Mouse (Mus musculus) limb, embryonic 13.5 days (tissue): ENCODE results near the gene Rsph3b. TPM values are rescaled to one million over a fixed set of nuclear protein-coding genes. Genes with fewer than 3 reads are reported as not detected.
"Not testable (repeated sequence)": the region's sequence is repeated elsewhere in the genome, so short reads cannot be mapped to it uniquely, and the experiment has no call there.

Experiments used
- ATAC-seq: fragments of 200-750 bp; cut with Nextera tagmentation; 2 replicates; pipeline ENCODE4 v1.8.0; 2017; ENCODE audit warnings: low read depth, moderate number of reproducible peaks, moderate TSS enrichment; ENCODE audit not compliant: low FRiP score
- H3K27ac ChIP-seq: fragments of 300-500 bp; sonication (generic); 2 replicates; pipeline ENCODE4 v1.5.1; 2015; ENCODE audit warnings: inconsistent platforms, mild to moderate bottlenecking, moderate library complexity
- H3K27me3 ChIP-seq: fragments of 300-500 bp; sonication (generic); 2 replicates; pipeline ENCODE4 v1.6.1; 2015; ENCODE audit warnings: mild to moderate bottlenecking, inconsistent platforms
- H3K36me3 ChIP-seq: fragments of 300-500 bp; sonication (generic); 2 replicates; pipeline ENCODE4 v1.6.1; 2015; ENCODE audit warnings: inconsistent platforms, mild to moderate bottlenecking, moderate library complexity
- H3K4me1 ChIP-seq: fragments of 300-500 bp; sonication (generic); 2 replicates; pipeline ENCODE4 v1.6.1; 2015; ENCODE audit warnings: inconsistent platforms
- H3K4me2 ChIP-seq: fragments of 300-500 bp; sonication (generic); replicated peaks from 2 replicates; pipeline ENCODE4 v1.6.1; 2015; ENCODE audit warnings: inconsistent platforms, mild to moderate bottlenecking, moderate library complexity
- H3K4me3 ChIP-seq: fragments of 300-500 bp; sonication (generic); 2 replicates; pipeline ENCODE4 v1.5.1; 2015; ENCODE audit warnings: moderate library complexity, mild to moderate bottlenecking, inconsistent platforms
- H3K9ac ChIP-seq: fragments of 300-500 bp; sonication (generic); 2 replicates; pipeline ENCODE4 v1.6.1; 2015; ENCODE audit warnings: mild to moderate bottlenecking, inconsistent platforms
- H3K9me3 ChIP-seq: fragments of 300-500 bp; sonication (generic); 2 replicates; pipeline ENCODE4 v1.6.1; 2016; ENCODE audit warnings: inconsistent platforms
- WGBS: fragments of 180-500 bp; shearing (Covaris S2); methylation state at CpG from one replicate; pipeline ENCODE4 v1.1.7; 2015; 5-methylcytosine and 5-hydroxymethylcytosine counted together
- polyA plus RNA-seq: library from polyadenylated mRNA; unstranded; fragments of >200 nt; fragmentation: Nextera tagmentation; extraction: Ambion mirVana; gene quantifications from 2 replicates; pipeline ENCODE4 v1.2.1, GENCODE M21; 2015

Rsph3b gene
- polyA plus RNA-seq, 1 experiment from 2014 or later: 42.9 TPM

DNA sequence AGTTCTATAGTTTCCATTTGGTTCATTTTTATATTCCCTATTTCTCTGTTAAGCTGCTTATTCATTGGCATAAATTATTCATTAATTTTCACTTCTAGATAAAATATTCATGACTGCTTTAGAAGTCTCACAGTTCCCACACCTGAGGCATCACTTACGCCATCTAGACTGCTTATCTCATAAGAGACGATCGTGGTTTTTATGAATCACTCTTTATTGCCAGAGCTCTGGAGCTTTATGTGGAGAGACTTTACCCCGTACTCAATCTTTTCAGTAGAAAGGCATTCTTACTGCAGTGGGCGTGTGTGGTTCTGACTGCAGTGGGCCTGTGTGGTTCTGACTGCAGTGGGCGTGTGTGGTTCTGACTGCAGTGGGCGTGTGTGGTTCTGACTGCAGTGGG, 16.9 kb downstream of the Rsph3b start:
- not testable (repeated sequence) for ATAC-seq, H3K27me3 ChIP-seq, H3K27ac ChIP-seq, H3K9ac ChIP-seq, H3K4me3 ChIP-seq, H3K9me3 ChIP-seq, H3K36me3 ChIP-seq, H3K4me2 ChIP-seq, H3K4me1 ChIP-seq
- 94% methylated on average over 7 of the region's 7 CpGs for WGBS

DNA sequence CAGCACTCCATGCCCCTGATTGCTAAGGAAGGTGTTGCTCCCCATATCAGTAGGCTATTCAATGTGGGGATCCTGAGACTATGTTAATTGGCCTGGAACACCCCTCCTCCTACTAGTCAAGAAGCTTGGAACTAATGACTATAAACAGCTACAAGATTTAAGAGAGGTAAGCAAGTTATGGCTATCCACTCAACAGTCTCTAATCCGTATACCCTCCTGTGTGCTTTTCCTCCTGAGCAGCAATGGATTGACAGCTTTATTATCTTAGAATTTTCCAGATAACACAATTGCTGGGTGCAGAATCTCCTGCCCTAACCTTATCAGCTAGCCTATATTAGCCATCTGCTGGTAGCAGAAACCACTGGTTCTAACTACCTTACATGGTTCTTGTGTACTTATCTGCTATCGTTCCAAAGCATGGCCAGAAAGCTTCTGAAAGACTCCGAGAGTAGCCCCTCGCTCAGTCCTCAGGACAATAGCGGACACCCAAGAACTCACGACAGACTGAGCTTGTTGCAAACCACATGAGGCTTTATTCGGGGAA, 28.1 kb downstream of the Rsph3b start:
- not testable (repeated sequence) for H3K4me1 ChIP-seq, ATAC-seq, H3K4me2 ChIP-seq, H3K27ac ChIP-seq, H3K9ac ChIP-seq, H3K27me3 ChIP-seq, H3K4me3 ChIP-seq, H3K9me3 ChIP-seq, H3K36me3 ChIP-seq
- 89% methylated on average over 7 of the region's 7 CpGs for WGBS

DNA sequence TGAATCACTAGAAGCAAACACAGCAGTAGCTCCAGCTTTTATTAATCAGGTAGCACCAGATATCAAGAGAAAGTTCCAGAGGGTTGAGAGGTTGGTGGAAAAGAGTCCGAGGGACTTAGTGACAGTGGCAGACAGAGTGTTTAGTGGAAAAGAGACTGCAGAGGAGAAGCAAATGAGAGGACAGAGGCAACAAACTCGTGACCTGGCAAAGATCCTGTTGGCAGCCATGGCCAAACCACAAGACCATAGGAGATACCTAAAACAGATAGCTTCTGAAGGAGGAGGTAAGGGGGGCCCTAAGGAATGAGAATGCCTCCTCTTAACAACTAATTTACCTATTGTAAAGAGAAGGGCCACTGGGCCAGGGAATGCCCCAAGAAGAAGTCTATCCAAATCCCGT, 29.1 kb downstream of the Rsph3b start:
- H3K9ac ChIP-seq, ATAC-seq, H3K4me3 ChIP-seq, H3K27ac ChIP-seq, H3K36me3 ChIP-seq, H3K4me2 ChIP-seq, H3K27me3 ChIP-seq, H3K9me3 ChIP-seq, H3K4me1 ChIP-seq: not testable (repeated sequence)
- 94% methylated on average over 3 of the region's 3 CpGs for WGBS

GRCm38 (mm10) chr17:6915282-6915681, 33.2 kb downstream of the Rsph3b start:
- H3K4me2 ChIP-seq, H3K4me3 ChIP-seq, H3K9me3 ChIP-seq, ATAC-seq, H3K4me1 ChIP-seq, H3K27ac ChIP-seq, H3K9ac ChIP-seq, H3K36me3 ChIP-seq, H3K27me3 ChIP-seq: not testable (repeated sequence)
- WGBS: 93% methylated on average over 4 of the region's 4 CpGs

DNA sequence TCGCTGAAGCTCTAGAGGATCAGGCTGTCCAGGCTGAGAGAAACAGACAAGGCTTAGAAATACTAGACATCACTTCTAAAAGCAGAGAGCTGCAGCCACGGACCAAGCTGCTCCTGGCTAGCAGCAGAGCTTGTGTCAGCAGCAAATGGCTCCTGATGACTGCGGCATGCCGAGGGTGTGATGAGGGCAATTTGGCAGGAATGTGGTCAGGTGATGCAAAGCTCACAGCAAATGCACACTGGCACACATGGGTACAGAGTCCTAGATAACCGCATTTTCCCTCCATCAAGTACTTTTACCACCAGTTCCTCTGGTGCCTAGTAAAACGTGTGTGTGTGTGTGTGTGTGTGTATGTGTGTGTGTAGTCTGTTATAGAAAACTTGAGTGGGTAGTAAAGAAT, 34.4 kb downstream of the Rsph3b start:
- H3K27ac ChIP-seq, H3K36me3 ChIP-seq, H3K4me1 ChIP-seq, H3K4me3 ChIP-seq, H3K9ac ChIP-seq, H3K4me2 ChIP-seq, ATAC-seq, H3K9me3 ChIP-seq, H3K27me3 ChIP-seq: not testable (repeated sequence)
- 45% methylated on average over 2 of the region's 6 CpGs for WGBS

DNA sequence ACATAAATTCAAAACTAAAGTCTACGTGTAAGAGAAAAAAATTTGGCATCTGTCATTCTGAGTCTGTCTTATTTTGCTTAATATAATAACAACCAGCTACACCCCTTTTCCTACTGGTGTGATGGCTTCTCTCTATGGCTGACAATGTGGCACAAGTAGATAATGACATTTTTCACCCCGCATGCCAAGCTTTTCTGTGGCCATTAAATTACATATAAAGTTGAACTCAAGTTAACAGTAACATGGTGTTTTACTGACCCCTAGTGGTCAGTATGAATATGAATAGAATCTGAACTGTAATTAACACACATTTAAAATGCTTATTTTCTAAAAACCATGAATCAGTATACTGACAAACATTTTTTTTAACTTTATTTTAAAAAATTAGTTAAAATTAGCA, 48.1 kb downstream of the Rsph3b start:
- not testable (repeated sequence) for H3K9me3 ChIP-seq, H3K4me2 ChIP-seq, H3K36me3 ChIP-seq, H3K4me1 ChIP-seq, H3K27me3 ChIP-seq, H3K27ac ChIP-seq, H3K9ac ChIP-seq, H3K4me3 ChIP-seq, ATAC-seq
- WGBS: 75% methylated on average over 1 of the region's 2 CpGs

- H3K9me3 ChIP-seq, H3K4me2 ChIP-seq, H3K9ac ChIP-seq, H3K27ac ChIP-seq, H3K36me3 ChIP-seq, H3K27me3 ChIP-seq, ATAC-seq, H3K4me1 ChIP-seq, H3K4me3 ChIP-seq: not testable (repeated sequence)
- 60% methylated on average over 7 of the region's 7 CpGs for WGBS
Observed at GRCm38 (mm10) chr17:6897996-6898562, 50.4 kb downstream of the Rsph3b start.

DNA sequence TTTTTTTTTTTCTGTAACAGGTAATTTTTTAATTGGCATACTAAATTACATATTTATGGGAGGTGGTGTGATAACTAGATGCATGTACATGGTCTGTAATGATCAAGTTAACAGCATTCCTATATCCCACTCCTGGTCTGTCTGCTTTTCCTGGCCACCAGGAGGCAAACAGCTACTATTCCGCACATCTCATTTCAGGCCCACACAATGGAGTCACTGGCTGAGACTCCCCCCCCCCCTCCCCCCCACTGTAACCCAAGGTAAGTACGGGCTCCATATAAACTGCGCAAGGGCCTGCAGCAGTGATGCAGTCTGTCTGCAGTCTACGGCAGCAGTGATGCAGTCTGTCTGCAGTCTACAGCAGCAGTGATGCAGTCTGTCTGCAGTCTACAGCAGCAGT, 51.7 kb downstream of the Rsph3b start:
- ATAC-seq: 0 out of 2 replicates have a peak, but pooled peaks have one; percentile 15

DNA sequence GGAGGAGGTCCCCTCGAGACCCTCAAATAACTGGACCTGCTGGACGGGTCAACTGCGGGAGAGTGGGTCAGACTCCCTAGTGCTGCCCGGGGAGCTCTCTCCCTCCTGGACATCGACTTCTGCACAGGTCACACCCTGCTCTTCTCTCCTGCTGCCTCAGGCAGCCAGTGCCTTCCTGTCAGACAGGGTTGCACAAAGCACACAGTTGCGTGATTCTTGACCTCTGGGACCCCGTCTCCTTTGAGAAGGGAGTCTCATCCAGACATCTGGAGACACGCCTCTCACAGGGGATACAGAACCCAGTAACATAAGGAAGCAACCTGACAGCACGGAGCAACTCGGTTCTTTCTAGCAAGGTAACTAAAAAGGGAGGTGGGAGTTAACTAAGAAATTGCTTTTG, 55.1 kb downstream of the Rsph3b start:
- H3K9ac ChIP-seq: no peak overlapping the region
- WGBS: 79% methylated on average over 10 of the region's 10 CpGs
- no peaks in the 10 kb centered on the region for H3K4me1 ChIP-seq
- ATAC-seq: no peak
- H3K36me3 ChIP-seq: no peaks in the 10 kb centered on the region
- no peaks in the 10 kb centered on the region for H3K27me3 ChIP-seq
- no peak overlapping the region for H3K27ac ChIP-seq
- H3K4me2 ChIP-seq: no peak overlapping the region
- H3K4me3 ChIP-seq: no peak overlapping the region
- H3K9me3 ChIP-seq: no peaks in the 10 kb centered on the region

More for the DNA sequence above, 51.7 kb downstream of the Rsph3b start:
- 56% methylated on average over 4 of the region's 4 CpGs for WGBS
- H3K27me3 ChIP-seq: no peaks in the 10 kb centered on the region
- no peaks in the 10 kb centered on the region for H3K9me3 ChIP-seq
- no peak overlapping the region for H3K4me2 ChIP-seq
- H3K27ac ChIP-seq: no peak overlapping the region
- H3K4me1 ChIP-seq: no peaks in the 10 kb centered on the region
- no peak overlapping the region for H3K9ac ChIP-seq
- no peaks in the 10 kb centered on the region for H3K36me3 ChIP-seq
- H3K4me3 ChIP-seq: no peak overlapping the region

DNA sequence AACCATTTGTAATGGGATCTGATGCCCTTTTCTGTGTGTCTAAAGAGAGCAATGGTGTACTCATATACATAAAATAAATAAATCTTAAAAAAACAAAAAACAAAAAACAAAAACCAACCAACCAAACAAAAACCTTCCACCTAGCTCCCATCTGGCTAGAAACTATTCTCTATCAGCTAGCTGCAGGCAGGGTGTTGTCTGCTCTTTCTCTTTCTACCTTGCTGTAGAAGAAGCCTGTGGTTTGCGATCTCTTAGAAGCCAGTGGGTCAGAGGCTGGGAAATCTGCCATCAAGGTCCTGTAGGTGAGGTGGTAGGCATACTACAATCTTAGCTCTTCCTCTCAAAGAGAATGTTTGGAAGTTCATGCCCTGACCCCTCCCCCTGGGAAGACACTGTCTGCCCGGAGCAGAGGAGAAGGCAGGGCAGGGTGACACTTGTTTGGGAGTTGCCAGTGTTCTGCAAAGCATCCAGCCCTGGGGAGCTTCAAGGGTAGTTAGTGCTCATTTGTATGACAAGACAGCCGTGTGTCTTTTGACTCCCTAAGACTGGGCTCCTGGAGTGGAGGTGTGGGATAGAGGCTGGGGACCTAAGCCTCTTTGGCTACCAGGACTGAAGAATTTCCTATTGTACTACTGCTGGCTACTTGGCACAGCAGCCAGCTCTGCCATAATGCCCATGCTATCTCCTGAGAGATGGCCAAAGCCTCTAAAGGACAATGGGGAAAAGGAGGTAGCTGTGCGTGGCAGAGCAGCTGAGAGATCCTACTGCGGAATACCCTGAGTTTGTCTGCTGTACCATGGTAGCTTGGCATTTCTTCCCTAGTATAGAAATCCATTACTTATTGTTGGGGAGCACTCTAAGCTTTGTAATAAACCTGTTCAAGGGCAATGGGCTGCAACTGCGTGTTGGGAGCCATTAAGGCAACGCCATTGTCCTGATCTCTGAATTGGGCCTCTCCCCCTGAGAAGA, 56.2 kb downstream of the Rsph3b start:
- WGBS: 73% methylated on average over 7 of the region's 7 CpGs
- Histone ChIP-seq H3K4me1 (no peaks in the 10 kb centered on the region), H3K4me2 (no peak overlapping the region), H3K9me3 (no peaks in the 10 kb centered on the region), H3K27me3 (no peaks in the 10 kb centered on the region), H3K27ac (no peak overlapping the region), H3K4me3 (no peak overlapping the region), H3K36me3 (no peaks in the 10 kb centered on the region), H3K9ac (no peak overlapping the region)
- ATAC-seq: no peak

DNA sequence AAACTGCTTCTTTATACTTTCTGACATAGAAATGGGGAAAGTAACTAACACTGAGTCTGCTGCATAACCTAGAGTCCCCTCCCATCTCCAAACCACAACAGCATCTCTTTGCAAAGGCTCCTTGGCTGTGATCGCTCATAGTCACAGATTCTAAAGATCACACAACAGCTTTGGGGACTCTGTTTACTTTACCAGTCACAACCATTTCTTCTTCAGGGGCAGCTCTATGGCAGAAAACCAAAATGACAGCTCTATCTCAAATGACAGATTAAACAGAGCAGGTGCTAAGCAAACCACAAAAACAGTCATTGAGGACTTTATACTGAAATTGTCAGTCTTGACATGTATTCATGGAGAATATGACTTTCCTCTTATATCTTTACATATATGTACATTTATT, 62.0 kb downstream of the Rsph3b start:
- H3K9ac ChIP-seq: no peak overlapping the region
- H3K4me2 ChIP-seq: no peak overlapping the region
- 0 out of 2 replicates have a peak, but pooled peaks cover 2% of the 10 kb centered on the region for H3K27me3 ChIP-seq
- H3K4me1 ChIP-seq: no peaks in the 10 kb centered on the region
- no peaks in the 10 kb centered on the region for H3K36me3 ChIP-seq
- H3K27ac ChIP-seq: no peak overlapping the region
- H3K9me3 ChIP-seq: no peaks in the 10 kb centered on the region
- ATAC-seq: no peak
- WGBS: 95% methylated on average over 1 of the region's 1 CpGs
- no peak overlapping the region for H3K4me3 ChIP-seq

DNA sequence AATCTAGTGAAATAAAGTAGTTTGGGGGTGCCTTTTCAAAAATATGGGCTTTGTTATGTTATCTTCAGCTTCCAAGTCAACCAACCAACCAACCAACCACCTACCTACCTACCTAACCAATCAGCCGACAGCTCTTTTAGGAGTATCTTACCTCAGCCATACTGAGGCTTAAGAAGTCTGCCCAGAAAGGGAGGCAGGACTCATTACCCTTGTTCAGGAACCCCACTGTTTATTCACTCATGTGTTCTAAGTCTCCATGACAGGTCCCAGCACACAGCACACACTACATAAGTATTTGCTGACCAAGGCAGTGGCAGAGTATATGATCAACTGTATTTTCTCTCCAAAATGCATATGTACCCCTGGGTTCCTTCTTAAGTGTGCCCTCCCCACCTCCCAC, 64.0 kb downstream of the Rsph3b start:
- no peaks in the 10 kb centered on the region for H3K4me1 ChIP-seq
- WGBS: 100% methylated on average over 1 of the region's 1 CpGs
- H3K9ac ChIP-seq: no peak overlapping the region
- no peak for ATAC-seq
- H3K9me3 ChIP-seq: no peaks in the 10 kb centered on the region
- H3K4me2 ChIP-seq: no peak overlapping the region
- 0 out of 2 replicates have a peak, but pooled peaks cover 2% of the 10 kb centered on the region for H3K27me3 ChIP-seq
- no peaks in the 10 kb centered on the region for H3K36me3 ChIP-seq
- no peak overlapping the region for H3K27ac ChIP-seq
- H3K4me3 ChIP-seq: no peak overlapping the region
